Mouse (Mus musculus) stomach, embryonic 15.5 days (tissue): Measurements from ENCODE around the gene Furin. TPM values are rescaled to one million over a fixed set of nuclear protein-coding genes. Genes with fewer than 3 reads are reported as not detected.

Source experiments
- ATAC-seq: fragments of 200-750 bp; cut with Nextera tagmentation; 2 replicates; pipeline ENCODE4 v1.8.0; 2017; ENCODE audit warnings: low read depth, moderate number of reproducible peaks, moderate TSS enrichment; ENCODE audit not compliant: insufficient read depth, low FRiP score
- H3K27ac ChIP-seq: fragments of 300-500 bp; sonication (generic); 2 replicates; pipeline ENCODE4 v1.5.1; 2015; ENCODE audit warnings: mild to moderate bottlenecking, inconsistent platforms
- H3K27me3 ChIP-seq: fragments of 300-500 bp; sonication (generic); replicated peaks from 2 replicates; pipeline ENCODE4 v1.6.1; 2015; ENCODE audit warnings: inconsistent platforms
- H3K36me3 ChIP-seq: fragments of 300-500 bp; sonication (generic); 2 replicates; pipeline ENCODE4 v1.6.1; 2015; ENCODE audit warnings: inconsistent platforms
- H3K4me1 ChIP-seq: fragments of 300-500 bp; sonication (generic); 2 replicates; pipeline ENCODE4 v1.6.1; 2015; ENCODE audit warnings: inconsistent platforms
- H3K4me2 ChIP-seq: fragments of 300-500 bp; sonication (generic); 2 replicates; pipeline ENCODE4 v1.6.1; 2015; ENCODE audit warnings: mild to moderate bottlenecking, inconsistent platforms
- H3K4me3 ChIP-seq: fragments of 300-500 bp; sonication (generic); replicated peaks from 2 replicates; pipeline ENCODE4 v1.5.1; 2015; ENCODE audit warnings: inconsistent platforms
- H3K9ac ChIP-seq: fragments of 300-500 bp; sonication (generic); 2 replicates; pipeline ENCODE4 v1.6.1; 2015; ENCODE audit warnings: inconsistent platforms
- H3K9me3 ChIP-seq: fragments of 300-500 bp; sonication (generic); 2 replicates; pipeline ENCODE4 v1.6.1; 2016; ENCODE audit warnings: inconsistent platforms
- WGBS: fragments of 180-500 bp; shearing (Covaris S2); methylation state at CpG from one replicate; pipeline ENCODE4 v1.1.7; 2015; 5-methylcytosine and 5-hydroxymethylcytosine counted together
- polyA plus RNA-seq: library from polyadenylated mRNA; unstranded; fragments of >200 nt; fragmentation: Nextera tagmentation; extraction: Ambion mirVana; gene quantifications from 2 replicates; pipeline ENCODE4 v1.2.1, GENCODE M21; 2015

Furin gene
- polyA plus RNA-seq, 1 experiment from 2014 or later = 11.6 TPM

GRCm38 (mm10) chr7:80376192-80376591 lies 29.0 kb downstream of the Furin start:
- WGBS = 80% methylated on average over 10 of the region's 10 CpGs
- no peak for ATAC-seq
- H3K4me2 ChIP-seq = no peak overlapping the region
- no peaks in the 10 kb centered on the region for H3K36me3 ChIP-seq
- H3K9ac ChIP-seq = no peak overlapping the region
- H3K27me3 ChIP-seq = no peaks in the 10 kb centered on the region
- no peaks in the 10 kb centered on the region for H3K4me1 ChIP-seq
- no peaks in the 10 kb centered on the region for H3K9me3 ChIP-seq
- H3K4me3 ChIP-seq = no peak overlapping the region
- H3K27ac ChIP-seq = no peak overlapping the region

GRCm38 (mm10) chr7:80375376-80376039 lies 29.7 kb downstream of the Furin start:
- Histone ChIP-seq H3K9me3 (no peaks in the 10 kb centered on the region), H3K4me2 (no peak overlapping the region), H3K36me3 (no peaks in the 10 kb centered on the region), H3K4me3 (no peak overlapping the region), H3K4me1 (no peaks in the 10 kb centered on the region), H3K27ac (no peak overlapping the region), H3K27me3 (no peaks in the 10 kb centered on the region), H3K9ac (no peak overlapping the region)
- WGBS = 74% methylated on average over 9 of the region's 9 CpGs
- no peak for ATAC-seq

- ATAC-seq = no peak
- Histone ChIP-seq H3K4me1 (peaks cover 1% of the 10 kb centered on the region; the same call in 1 of the 2 replicates), H3K4me2 (no peak overlapping the region), H3K9me3 (no peaks in the 10 kb centered on the region), H3K9ac (no peak overlapping the region), H3K27ac (no peak overlapping the region), H3K27me3 (no peaks in the 10 kb centered on the region), H3K36me3 (no peaks in the 10 kb centered on the region), H3K4me3 (no peak overlapping the region)
- 84% methylated on average over 3 of the region's 3 CpGs for WGBS
These were observed 30.5 kb downstream of the Furin start for GRCm38 (mm10) chr7:80374733-80375132.

GRCm38 (mm10) chr7:80374280-80374679 lies 31.0 kb downstream of the Furin start:
- Histone ChIP-seq H3K36me3 (no peaks in the 10 kb centered on the region), H3K4me1 (peaks cover 6% of the 10 kb centered on the region), H3K4me3 (no peak overlapping the region), H3K27ac (no peak overlapping the region), H3K9ac (no peak overlapping the region), H3K27me3 (no peaks in the 10 kb centered on the region), H3K4me2 (no peak overlapping the region), H3K9me3 (no peaks in the 10 kb centered on the region)
- ATAC-seq = no peak
- 51% methylated on average over 3 of the region's 3 CpGs for WGBS

- Histone ChIP-seq H3K4me1 (peaks cover 10% of the 10 kb centered on the region), H3K9me3 (no peaks in the 10 kb centered on the region), H3K4me3 (no peak overlapping the region), H3K27me3 (no peaks in the 10 kb centered on the region), H3K9ac (no peak overlapping the region), H3K4me2 (no peak overlapping the region), H3K27ac (no peak overlapping the region), H3K36me3 (no peaks in the 10 kb centered on the region)
- WGBS = 78% methylated on average over 12 of the region's 12 CpGs
- no peak for ATAC-seq
These were observed 31.4 kb downstream of the Furin start for GRCm38 (mm10) chr7:80373850-80374249.

GRCm38 (mm10) chr7:80373352-80373751 lies 31.9 kb downstream of the Furin start:
- 75% methylated on average over 4 of the region's 4 CpGs for WGBS
- H3K4me3 ChIP-seq = no peak overlapping the region
- no peak for ATAC-seq
- no peaks in the 10 kb centered on the region for H3K9me3 ChIP-seq
- peaks cover under 1% of the 10 kb centered on the region; the same call in 1 of the 2 replicates for H3K36me3 ChIP-seq
- no peaks in the 10 kb centered on the region for H3K27me3 ChIP-seq
- H3K27ac ChIP-seq = no peak overlapping the region
- peaks cover 11% of the 10 kb centered on the region for H3K4me1 ChIP-seq
- H3K9ac ChIP-seq = no peak overlapping the region
- H3K4me2 ChIP-seq = no peak overlapping the region

- H3K27ac ChIP-seq = no peak overlapping the region
- WGBS = 45% methylated on average over 2 of the region's 2 CpGs
- H3K4me3 ChIP-seq = no peak overlapping the region
- no peak overlapping the region for H3K9ac ChIP-seq
- no peaks in the 10 kb centered on the region for H3K9me3 ChIP-seq
- peaks cover 8% of the 10 kb centered on the region; the same call in 1 of the 2 replicates for H3K36me3 ChIP-seq
- no peak for ATAC-seq
- H3K4me1 ChIP-seq = peaks cover 11% of the 10 kb centered on the region
- no peaks in the 10 kb centered on the region for H3K27me3 ChIP-seq
- H3K4me2 ChIP-seq = no peak overlapping the region
These were observed 32.6 kb downstream of the Furin start for GRCm38 (mm10) chr7:80372667-80373066.

GRCm38 (mm10) chr7:80372166-80372565 lies 33.1 kb downstream of the Furin start:
- Histone ChIP-seq H3K27ac (no peak overlapping the region), H3K4me1 (peaks cover 11% of the 10 kb centered on the region), H3K4me2 (no peak overlapping the region), H3K9ac (no peak overlapping the region), H3K9me3 (no peaks in the 10 kb centered on the region), H3K27me3 (no peaks in the 10 kb centered on the region), H3K4me3 (no peak overlapping the region), H3K36me3 (peaks cover 12% of the 10 kb centered on the region)
- 68% methylated on average over 3 of the region's 3 CpGs for WGBS
- ATAC-seq = no peak

- Histone ChIP-seq H3K4me2 (peak within 1 kb of the TSS; percentile 80), H3K27ac (peak within 1 kb of the TSS; percentile 76), H3K9ac (peak within 1 kb of the TSS; percentile 64), H3K9me3 (no peaks in the 10 kb centered on the region), H3K4me3 (peak within 1 kb of the TSS; percentile 88), H3K36me3 (peaks cover 17% of the 10 kb centered on the region), H3K4me1 (peaks cover 11% of the 10 kb centered on the region), H3K27me3 (no peaks in the 10 kb centered on the region)
- WGBS = 1% methylated on average over 47 of the region's 86 CpGs
- ATAC-seq = peak; percentile 70
These were observed 34.0 kb downstream of the Furin start, which contains the start of gene Man2a2 for GRCm38 (mm10) chr7:80371041-80371751. Gene Man2a2, minus strand, starts transcription at chr7:80371375.

GRCm38 (mm10) chr7:80370649-80371040 lies 34.6 kb downstream of the Furin start:
- Histone ChIP-seq H3K9me3 (no peaks in the 10 kb centered on the region), H3K9ac (peak overlapping the region; percentile 64), H3K4me2 (peak overlapping the region; percentile 80), H3K4me1 (peaks cover 11% of the 10 kb centered on the region), H3K36me3 (peaks cover 19% of the 10 kb centered on the region), H3K27me3 (no peaks in the 10 kb centered on the region), H3K4me3 (peak overlapping the region; percentile 88), H3K27ac (peak overlapping the region; percentile 76)
- peak; percentile 28; the same call in 1 of the 2 replicates for ATAC-seq
- under 1% methylated on average over 28 of the region's 31 CpGs for WGBS

- Histone ChIP-seq H3K4me3 (peak overlapping the region; percentile 88), H3K9ac (peak overlapping the region; percentile 64; the same call in 1 of the 2 replicates), H3K27me3 (no peaks in the 10 kb centered on the region), H3K4me2 (peak overlapping the region; percentile 80), H3K36me3 (peaks cover 20% of the 10 kb centered on the region), H3K4me1 (peaks cover 11% of the 10 kb centered on the region), H3K27ac (peak overlapping the region; percentile 76), H3K9me3 (no peaks in the 10 kb centered on the region)
- ATAC-seq = no peak
- 29% methylated on average over 4 of the region's 4 CpGs for WGBS
These were observed 35.2 kb downstream of the Furin start for GRCm38 (mm10) chr7:80369967-80370431.

GRCm38 (mm10) chr7:80369461-80369860 lies 35.8 kb downstream of the Furin start:
- H3K27ac ChIP-seq = peak overlapping the region; percentile 35; the same call in 1 of the 2 replicates

More at GRCm38 (mm10) chr7:80369461-80369860, 35.8 kb downstream of the Furin start:
- Histone ChIP-seq H3K4me2 (peak overlapping the region; percentile 80; the same call in 1 of the 2 replicates), H3K4me3 (no peak overlapping the region), H3K36me3 (peaks cover 23% of the 10 kb centered on the region), H3K4me1 (peaks cover 11% of the 10 kb centered on the region), H3K9me3 (no peaks in the 10 kb centered on the region), H3K27me3 (no peaks in the 10 kb centered on the region), H3K9ac (no peak overlapping the region)
- ATAC-seq = no peak
- 58% methylated on average over 5 of the region's 5 CpGs for WGBS
